Mouse (Mus musculus): ENCODE results near the gene Faf1.

The Faf1 gene

GRCm38 (mm10) chr4:109981083-109981870 lies 304.9 kb downstream of the Faf1 start:
- DNase-seq = peak; percentile 16

GRCm38 (mm10) chr4:109981871-109982680 lies 305.7 kb downstream of the Faf1 start:
- DNase-seq = peak; percentile 55

GRCm38 (mm10) chr4:109982681-109983265 lies 306.4 kb downstream of the Faf1 start:
- no peak for DNase-seq

- DNase-seq = peak; percentile 39
Measured at GRCm38 (mm10) chr4:109983281-109984001, 307.1 kb downstream of the Faf1 start.

- DNase-seq = no peak
Measured at GRCm38 (mm10) chr4:109984011-109984411, 307.6 kb downstream of the Faf1 start.

- DNase-seq = peak; percentile 29
Measured at GRCm38 (mm10) chr4:109984496-109985423, 308.4 kb downstream of the Faf1 start.

- no peak for DNase-seq
Measured at GRCm38 (mm10) chr4:109985424-109986172, 309.2 kb downstream of the Faf1 start.

GRCm38 (mm10) chr4:109986301-109986700 lies 309.9 kb downstream of the Faf1 start:
- DNase-seq = no peak

- no peak for DNase-seq
Measured at GRCm38 (mm10) chr4:109986748-109987355, 310.5 kb downstream of the Faf1 start.

GRCm38 (mm10) chr4:109987560-109988362 lies 311.4 kb downstream of the Faf1 start:
- peak; percentile 28 for DNase-seq

- DNase-seq = no peak
Measured at GRCm38 (mm10) chr4:109988411-109988810, 312.0 kb downstream of the Faf1 start.

GRCm38 (mm10) chr4:109989213-109989612 lies 312.8 kb downstream of the Faf1 start:
- no peak for DNase-seq

GRCm38 (mm10) chr4:110006044-110006443 lies 329.7 kb downstream of the Faf1 start:
- DNase-seq = no peak
